Comparison of ENCODE assay signal across 22 mouse cellular contexts in genomic region chr19:19777891-19778290, GRCm38 (mm10).
DNase-seq lines count a peak whose midpoint lies in the region; ATAC-seq lines count a peak whose summit lies in the region.
"Had no signal": no experiment of that assay in that cellular context is flagged by ENCODE, and none has a peak within 500 bp of the region (broad histone marks: within the 10 kb centered on the region; RNA-seq: fewer than 3 reads in every experiment).

No protein-coding gene starts in this region.

- DNase-seq in right cerebral cortex, adult 18-20 months, result peak; percentile 73
- no peak for DNase-seq in right cerebral cortex, postnatal 4 days
- DNase-seq in layer of hippocampus, postnatal 36 days, result peak; percentile 14 to 17
- DNase-seq in right cerebral cortex, adult 2 months (ENCODE audit: low spot score in 2 of 2), result peak; percentile 47 to 57
- no peak for DNase-seq in heart, adult 18-20 months
- no peak for DNase-seq in gastrocnemius, postnatal 14 days
- DNase-seq: adrenal gland, postnatal 14 days; cerebellum, adult 2 months; gastrocnemius, postnatal 10 days; heart, postnatal 10 days; liver; liver, postnatal 0 days; lung, postnatal 4 days; thymus, postnatal 36 days had no signal

- H3K4me1 ChIP-seq in kidney, embryonic 16.5 days (ENCODE audit: insufficient read depth, low read length), result no peaks in the 10 kb centered on the region
- H3K4me1 ChIP-seq: forebrain, embryonic 15.5 days; heart, embryonic 10.5 days; hindbrain, embryonic 12.5 days; intestine, embryonic 15.5 days; midbrain, embryonic 12.5 days; neural tube, embryonic 15.5 days had no signal

- H3K9me3 ChIP-seq in kidney, embryonic 16.5 days (ENCODE audit: low read length), result no peaks in the 10 kb centered on the region
- H3K9me3 ChIP-seq: forebrain, embryonic 15.5 days; heart, embryonic 10.5 days; hindbrain, embryonic 12.5 days; intestine, embryonic 15.5 days; midbrain, embryonic 12.5 days; neural tube, embryonic 15.5 days had no signal

- H3K36me3 ChIP-seq in kidney, embryonic 16.5 days (ENCODE audit: insufficient read depth, low read length), result no peaks in the 10 kb centered on the region
- H3K36me3 ChIP-seq: forebrain, embryonic 15.5 days; heart, embryonic 10.5 days; hindbrain, embryonic 12.5 days; intestine, embryonic 15.5 days; midbrain, embryonic 12.5 days; neural tube, embryonic 15.5 days had no signal

- no peaks in the 10 kb centered on the region for H3K27me3 ChIP-seq in kidney, embryonic 16.5 days (ENCODE audit: insufficient read depth, low read length)
- H3K27me3 ChIP-seq: forebrain, embryonic 15.5 days; hindbrain, embryonic 12.5 days; intestine, embryonic 15.5 days; midbrain, embryonic 12.5 days; neural tube, embryonic 15.5 days had no signal

- no peak for ATAC-seq in kidney, embryonic 16.5 days (ENCODE audit: low FRiP score, low TSS enrichment)
- ATAC-seq: forebrain, embryonic 15.5 days; intestine, embryonic 15.5 days; liver, postnatal 0 days had no signal

- no peak overlapping the region for H3K4me3 ChIP-seq in kidney, embryonic 16.5 days (ENCODE audit: low read length)
- H3K4me3 ChIP-seq: erythroblast, embryonic 14.5 days; forebrain, embryonic 15.5 days; heart, embryonic 10.5 days; hindbrain, embryonic 12.5 days; intestine, embryonic 15.5 days; midbrain, embryonic 12.5 days; neural tube, embryonic 15.5 days had no signal

- no peak overlapping the region for H3K4me2 ChIP-seq in kidney, embryonic 16.5 days (replicated peaks; ENCODE audit: low read depth, low read length)
- H3K4me2 ChIP-seq: forebrain, embryonic 15.5 days; hindbrain, embryonic 12.5 days; intestine, embryonic 15.5 days; midbrain, embryonic 12.5 days; neural tube, embryonic 15.5 days had no signal

- WGBS in kidney, embryonic 16.5 days, result 19% methylated on average over 4 of the region's 4 CpGs

- intact Hi-C loops in gastrocnemius, postnatal 14 days (cut with DNase I; ENCODE audit: low total_unique reads), result no loop called here

- H3K27ac ChIP-seq in kidney, embryonic 16.5 days (ENCODE audit: low read length), result no peak overlapping the region
- H3K27ac ChIP-seq: forebrain, embryonic 15.5 days; heart, embryonic 10.5 days; hindbrain, embryonic 12.5 days; intestine, embryonic 15.5 days; midbrain, embryonic 12.5 days; neural tube, embryonic 15.5 days had no signal

- H3K9ac ChIP-seq in kidney, embryonic 16.5 days (replicated peaks; ENCODE audit: low read length), result no peak overlapping the region
- H3K9ac ChIP-seq: forebrain, embryonic 15.5 days; hindbrain, embryonic 12.5 days; intestine, embryonic 15.5 days; liver, postnatal 0 days; midbrain, embryonic 12.5 days; neural tube, embryonic 15.5 days had no signal

Comparison
In these comparisons a context has a peak if more than half of its experiments do, and no peak if none do; other contexts are left out.
1. DNase-seq: peak in right cerebral cortex, adult 18-20 months (single experiment), layer of hippocampus, postnatal 36 days (2 of 2) and right cerebral cortex, adult 2 months (2 of 2); none in right cerebral cortex, postnatal 4 days (single experiment), heart, adult 18-20 months (0 of 2) and gastrocnemius, postnatal 14 days (single experiment).